Mouse (Mus musculus): ENCODE results near the gene Pten. TPM values are rescaled to one million over a fixed set of nuclear protein-coding genes. Genes with fewer than 3 reads are reported as not detected.

The Pten gene
- total and polyA plus RNA-seq, 3 experiments, result 24.1 to 41.5 (median 36.8) TPM

DNA sequence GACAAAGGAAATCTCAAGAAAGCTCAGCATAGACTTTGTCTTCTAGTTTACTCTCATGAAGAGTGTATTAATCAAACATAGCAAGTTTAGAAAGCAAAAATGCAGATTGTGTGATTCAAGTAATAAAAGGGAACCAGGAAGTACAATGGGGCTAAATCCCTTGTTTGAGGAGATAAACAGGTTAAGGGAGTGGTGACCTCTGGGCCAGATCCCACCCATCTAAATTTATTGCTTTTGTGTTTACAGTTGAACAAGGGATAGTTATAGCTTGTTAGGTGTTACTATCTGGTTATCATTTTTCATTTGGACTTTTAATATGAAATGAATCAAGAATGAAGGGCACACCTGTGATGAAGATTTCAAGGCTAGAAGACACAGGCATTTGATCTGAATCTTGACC, 24.4 kb upstream of the Pten start:
- dilution Hi-C loops (cut with MboI; ENCODE audit: extremely low pct_ligation_motif_present, extremely low pct_unique_long_range_greater_than_20kb, low sequenced_read_pairs), result no loop called here
- in situ Hi-C loops (cut with MboI; ENCODE audit: low pct_ligation_motif_present, low pct_unique_long_range_greater_than_20kb, low sequenced_read_pairs), result no loop called here
- TF ChIP-seq TCF12 (IDR thresholded peaks at IDR 0.05; ENCODE audit: low read depth, low read length) (no peak), POLR2AphosphoS2 (IDR thresholded peaks at IDR 0.05; ENCODE audit: low read depth, low read length) (no peak), PAX5 (IDR thresholded peaks at IDR 0.05; ENCODE audit: low read length) (no peak), CHD2 (IDR thresholded peaks at IDR 0.05; ENCODE audit: low read length) (no peak), CHD1 (IDR thresholded peaks at IDR 0.05; ENCODE audit: low read depth, low read length) (no peak), USF1 (IDR thresholded peaks at IDR 0.05; ENCODE audit: low read depth, low read length) (no peak), MEF2A (IDR thresholded peaks at IDR 0.05; ENCODE audit: borderline replicate concordance, low read depth, low read length) (no peak), ETS1 (conservative IDR thresholded peaks at IDR 0.05; ENCODE audit: low read depth, low read length) (no peak)

GRCm38 (mm10) chr19:32737844-32738243, 19.5 kb upstream of the Pten start:
- Histone ChIP-seq H3K4me3 (replicated peaks in 1 of 3; ENCODE audit: low read depth in 2 of 3, low read length in 2 of 3, poor library complexity in 1 of 3) (no peak overlapping the region), H3K79me2 (replicated peaks; ENCODE audit: control insufficient read depth, extremely low read depth, insufficient read depth, poor library complexity, severe bottlenecking) (no peaks in the 10 kb centered on the region), H3K9ac (ENCODE audit: insufficient read depth, low read depth) (no peak overlapping the region), H3K27ac (ENCODE audit: insufficient read depth, low read depth) (no peak overlapping the region), H3K4me2 (ENCODE audit: insufficient read depth, low read depth, poor library complexity, severe bottlenecking) (no peak overlapping the region), H3K27me3 (replicated peaks) (no peaks in the 10 kb centered on the region), H3K4me1 (ENCODE audit: control insufficient read depth in 1 of 2, insufficient read depth in 2 of 2) (peaks cover 0 to 7% of the 10 kb centered on the region in 2 experiments; a peak in 2 of 4 replicates), H3K36me3 (replicated peaks in 1 of 2; ENCODE audit: control insufficient read depth in 1 of 2, insufficient read depth in 1 of 2, low read length in 1 of 2) (no peaks in the 10 kb centered on the region), H3K9me3 (replicated peaks; ENCODE audit: low read length) (no peaks in the 10 kb centered on the region)
- no peak for DNase-seq (ENCODE audit: extremely low read depth)
- no peak for TF ChIP-seq UBTF (IDR thresholded peaks at IDR 0.05; ENCODE audit: low read depth, low read length)
- no peak for TF ChIP-seq MAZ (IDR thresholded peaks at IDR 0.05; ENCODE audit: low read depth, low read length)
- no peak for TF ChIP-seq SMC3 (IDR thresholded peaks at IDR 0.05; ENCODE audit: low read depth, low read length)
- TF ChIP-seq GABPA (IDR thresholded peaks at IDR 0.05; ENCODE audit: insufficient replicate concordance, low read depth, low read length), result no peak
- no peak for TF ChIP-seq MAX (IDR thresholded peaks at IDR 0.05; ENCODE audit: low read length)
- TF ChIP-seq PAX5 (IDR thresholded peaks at IDR 0.05; ENCODE audit: low read length), result no peak
- TF ChIP-seq MXI1 (IDR thresholded peaks at IDR 0.05; ENCODE audit: low read depth, low read length), result no peak
- no peak for TF ChIP-seq USF1 (IDR thresholded peaks at IDR 0.05; ENCODE audit: low read depth, low read length)
- TF ChIP-seq NELFE (IDR thresholded peaks at IDR 0.05; ENCODE audit: low read depth, low read length), result no peak
- no peak for TF ChIP-seq HCFC1 (IDR thresholded peaks at IDR 0.05; ENCODE audit: low read depth, low read length)
- no peak for TF ChIP-seq BHLHE40 (IDR thresholded peaks at IDR 0.05; ENCODE audit: low read depth, low read length)
- TF ChIP-seq USF2 (conservative IDR thresholded peaks at IDR 0.05; ENCODE audit: low read depth, low read length), result no peak
- TF ChIP-seq MEF2A (IDR thresholded peaks at IDR 0.05; ENCODE audit: borderline replicate concordance, low read depth, low read length), result no peak
- TF ChIP-seq NRF1 (IDR thresholded peaks at IDR 0.05; ENCODE audit: low read depth, low read length), result no peak
- no peak for TF ChIP-seq CHD2 (IDR thresholded peaks at IDR 0.05; ENCODE audit: low read length)
- TF ChIP-seq JUND (conservative IDR thresholded peaks at IDR 0.05; ENCODE audit: low read depth, low read length), result no peak
- TF ChIP-seq JUN (IDR thresholded peaks at IDR 0.05; ENCODE audit: insufficient read depth, low read depth, low read length), result no peak
- no peak for TF ChIP-seq EP300 (IDR thresholded peaks at IDR 0.05; ENCODE audit: low read length)
- dilution Hi-C loops (cut with MboI; ENCODE audit: extremely low pct_ligation_motif_present, extremely low pct_unique_long_range_greater_than_20kb, low sequenced_read_pairs) (no loop called here), in situ Hi-C loops (cut with MboI; ENCODE audit: low pct_ligation_motif_present, low pct_unique_long_range_greater_than_20kb, low sequenced_read_pairs) (no loop called here)

More for the DNA sequence above, 24.4 kb upstream of the Pten start:
- H3K9ac ChIP-seq (ENCODE audit: insufficient read depth, low read depth), result no peak overlapping the region
- no peaks in the 10 kb centered on the region for H3K79me2 ChIP-seq (replicated peaks; ENCODE audit: control insufficient read depth, extremely low read depth, insufficient read depth, poor library complexity, severe bottlenecking)
- H3K4me1 ChIP-seq (ENCODE audit: control insufficient read depth in 1 of 2, insufficient read depth in 2 of 2), result no peaks in the 10 kb centered on the region
- no peaks in the 10 kb centered on the region for H3K9me3 ChIP-seq (replicated peaks; ENCODE audit: low read length)
- no peaks in the 10 kb centered on the region for H3K27me3 ChIP-seq (replicated peaks)
- H3K36me3 ChIP-seq (replicated peaks in 1 of 2; ENCODE audit: control insufficient read depth in 1 of 2, insufficient read depth in 1 of 2, low read length in 1 of 2), result no peaks in the 10 kb centered on the region
- no peak overlapping the region for H3K4me2 ChIP-seq (ENCODE audit: insufficient read depth, low read depth, poor library complexity, severe bottlenecking)
- H3K4me3 ChIP-seq (replicated peaks in 1 of 3; ENCODE audit: low read depth in 2 of 3, low read length in 2 of 3, poor library complexity in 1 of 3), result no peak overlapping the region
- H3K27ac ChIP-seq (ENCODE audit: insufficient read depth, low read depth), result no peak overlapping the region
- no peak for DNase-seq (ENCODE audit: extremely low read depth)
